Mouse (Mus musculus) liver, adult 2 months (tissue): ENCODE measurements around the gene Anxa4. TPM values are rescaled to one million over a fixed set of nuclear protein-coding genes. Genes with fewer than 3 reads are reported as not detected.

Source experiments
- DNase-seq: peaks from one replicate; pipeline ENCODE4 v3.0.0-alpha.2; 2011; ENCODE audit warnings: low read depth, low spot score; ENCODE audit errors: extremely low read depth
- H3K27ac ChIP-seq: fragments of 200-500 bp; replicated peaks from 2 replicates; pipeline ENCODE4 v1.5.1; 2012; ENCODE audit warnings: low read depth, mild to moderate bottlenecking, control low read depth, inconsistent platforms, low read length; ENCODE audit not compliant: insufficient read depth
- H3K27me3 ChIP-seq: fragments of 200-500 bp; 2 replicates; pipeline ENCODE4 v1.6.1; 2012; ENCODE audit warnings: mild to moderate bottlenecking, moderate library complexity, low read length, inconsistent platforms; ENCODE audit not compliant: control insufficient read depth, insufficient read depth
- H3K36me3 ChIP-seq: fragments of 200-500 bp; 2 replicates; pipeline ENCODE4 v1.6.1; 2012; ENCODE audit warnings: low read length, inconsistent platforms; ENCODE audit not compliant: control insufficient read depth, insufficient read depth
- H3K4me1 ChIP-seq: fragments of 200-500 bp; 2 replicates; pipeline ENCODE4 v1.6.1; 2011; ENCODE audit warnings: low read length; ENCODE audit not compliant: control insufficient read depth, insufficient read depth
- H3K4me3 ChIP-seq: fragments of 200-500 bp; 2 replicates; pipeline ENCODE4 v1.5.1; 2011; ENCODE audit warnings: low read depth, mild to moderate bottlenecking, control low read depth, low read length, moderate library complexity; ENCODE audit not compliant: insufficient read depth
- H3K79me2 ChIP-seq: fragments of 200-500 bp; 2 replicates; pipeline ENCODE4 v1.6.1; 2012; ENCODE audit warnings: inconsistent platforms, mild to moderate bottlenecking, low read length, moderate library complexity; ENCODE audit not compliant: control insufficient read depth, insufficient read depth
- H3K9ac ChIP-seq: fragments of 200-500 bp; 2 replicates; pipeline ENCODE4 v1.6.1; 2012; ENCODE audit warnings: low read depth, mild to moderate bottlenecking, control low read depth, inconsistent platforms, low read length
- CTCF ChIP-seq: fragments of 200-500 bp; IDR thresholded peaks from 2 replicates; pipeline ENCODE4 v1.5.1; 2011; ENCODE audit warnings: low read depth, low read length, control low read depth
- POLR2A ChIP-seq: fragments of 200-500 bp; IDR thresholded peaks from 2 replicates; pipeline ENCODE4 v1.6.1; 2011; ENCODE audit warnings: low read length, control low read depth; ENCODE audit not compliant: insufficient read depth; ENCODE audit errors: extremely low read depth
- WGBS: fragments of 180-500 bp; shearing (Covaris S2); methylation state at CpG from one replicate; pipeline ENCODE4 v1.1.7; 2018; 5-methylcytosine and 5-hydroxymethylcytosine counted together
- polyA plus RNA-seq: library from polyadenylated mRNA; depleted of rRNA; stranded (reverse); fragments of >200 nt; gene quantifications from 2 replicates; pipeline ENCODE4 v1.2.3, GENCODE M21; 2012
- total RNA-seq: library from RNA; depleted of rRNA; stranded (reverse); fragments of >200 nt; gene quantifications from 2 replicates; pipeline ENCODE4 v1.2.3, GENCODE M21; 2014

The Anxa4 gene
- total and polyA plus RNA-seq, 2 experiments = 31.2 to 57.6 TPM

- DNase-seq = no peak
Observed at GRCm38 (mm10) chr6:86797455-86797854, 4.1 kb upstream of the Anxa4 start.

DNA sequence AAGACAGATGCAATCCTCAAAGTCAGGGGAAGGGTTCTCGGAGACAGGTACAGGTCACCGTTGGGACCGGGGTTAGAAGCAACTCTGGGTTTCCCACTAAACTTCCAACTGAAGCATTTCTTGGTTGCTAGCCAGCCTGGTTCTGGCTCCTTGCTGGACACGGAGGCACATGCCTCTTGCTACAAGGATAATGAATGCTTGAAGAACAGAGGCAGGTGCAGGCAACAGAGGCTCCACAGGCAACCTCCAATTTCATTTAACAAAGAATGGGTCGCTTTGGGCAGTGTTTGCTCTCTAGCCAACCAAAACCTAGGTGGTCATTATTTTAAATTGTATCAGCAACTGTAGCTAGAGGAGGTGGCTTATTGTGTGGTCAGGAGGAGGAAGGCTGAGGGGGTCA lies 573 bp upstream of the Anxa4 start:
- TF ChIP-seq CTCF (no peak), POLR2A (no peak)
- peak overlapping the region; percentile 76 for H3K4me3 ChIP-seq
- 61% methylated on average over 5 of the region's 5 CpGs for WGBS
- peak overlapping the region; percentile 80 for H3K9ac ChIP-seq
- H3K27me3 ChIP-seq = no peaks in the 10 kb centered on the region
- H3K36me3 ChIP-seq = no peaks in the 10 kb centered on the region
- no peak for DNase-seq
- H3K4me1 ChIP-seq = peaks cover 5% of the 10 kb centered on the region; the same call in 1 of the 2 replicates
- no peak overlapping the region for H3K27ac ChIP-seq
- peaks cover 6% of the 10 kb centered on the region; the same call in 1 of the 2 replicates for H3K79me2 ChIP-seq

More at GRCm38 (mm10) chr6:86797455-86797854, 4.1 kb upstream of the Anxa4 start:
- 78% methylated on average over 4 of the region's 4 CpGs for WGBS
- Histone ChIP-seq H3K4me1 (peaks cover 3% of the 10 kb centered on the region; the same call in 1 of the 2 replicates), H3K27ac (no peak overlapping the region), H3K36me3 (no peaks in the 10 kb centered on the region), H3K79me2 (0 out of 2 replicates have a peak, but pooled peaks cover 1% of the 10 kb centered on the region), H3K4me3 (no peak overlapping the region), H3K27me3 (no peaks in the 10 kb centered on the region), H3K9ac (no peak overlapping the region)
- TF ChIP-seq POLR2A = no peak
- no peak for TF ChIP-seq CTCF

GRCm38 (mm10) chr6:86790351-86790943 lies 2.9 kb downstream of the Anxa4 start:
- no peak for DNase-seq
- peaks cover 6% of the 10 kb centered on the region; the same call in 1 of the 2 replicates for H3K79me2 ChIP-seq
- H3K27ac ChIP-seq = no peak overlapping the region
- TF ChIP-seq POLR2A = no peak
- TF ChIP-seq CTCF = no peak
- WGBS = 90% methylated on average over 10 of the region's 10 CpGs
- peaks cover 5% of the 10 kb centered on the region; the same call in 1 of the 2 replicates for H3K4me1 ChIP-seq
- H3K36me3 ChIP-seq = no peaks in the 10 kb centered on the region
- H3K4me3 ChIP-seq = no peak overlapping the region
- no peaks in the 10 kb centered on the region for H3K27me3 ChIP-seq
- H3K9ac ChIP-seq = no peak overlapping the region

DNA sequence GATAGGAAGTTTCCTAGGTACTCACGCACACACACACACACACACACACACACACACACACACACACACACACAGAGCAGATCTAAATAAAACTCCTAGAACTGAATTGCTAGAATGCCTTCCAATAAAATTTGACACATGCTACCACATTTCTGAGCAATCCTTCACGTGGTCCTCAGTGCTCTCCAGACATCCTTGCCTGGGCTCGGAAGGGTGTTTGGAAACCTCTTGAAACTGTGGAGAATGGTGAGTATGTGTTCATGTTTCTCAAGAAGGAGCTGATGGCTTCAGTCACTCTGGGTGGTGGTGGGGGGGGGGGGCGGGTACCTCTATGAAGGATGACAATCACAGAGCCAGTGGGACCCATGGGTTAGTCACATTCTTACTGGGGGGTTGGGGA lies 5.1 kb downstream of the Anxa4 start:
- WGBS = 94% methylated on average over 4 of the region's 4 CpGs
- TF ChIP-seq CTCF (no peak), POLR2A (no peak)
- Histone ChIP-seq H3K36me3 (no peaks in the 10 kb centered on the region), H3K27ac (no peak overlapping the region), H3K9ac (no peak overlapping the region), H3K4me3 (no peak overlapping the region), H3K27me3 (no peaks in the 10 kb centered on the region), H3K79me2 (peaks cover 6% of the 10 kb centered on the region; the same call in 1 of the 2 replicates), H3K4me1 (peaks cover 5% of the 10 kb centered on the region; the same call in 1 of the 2 replicates)
- no peak for DNase-seq

DNA sequence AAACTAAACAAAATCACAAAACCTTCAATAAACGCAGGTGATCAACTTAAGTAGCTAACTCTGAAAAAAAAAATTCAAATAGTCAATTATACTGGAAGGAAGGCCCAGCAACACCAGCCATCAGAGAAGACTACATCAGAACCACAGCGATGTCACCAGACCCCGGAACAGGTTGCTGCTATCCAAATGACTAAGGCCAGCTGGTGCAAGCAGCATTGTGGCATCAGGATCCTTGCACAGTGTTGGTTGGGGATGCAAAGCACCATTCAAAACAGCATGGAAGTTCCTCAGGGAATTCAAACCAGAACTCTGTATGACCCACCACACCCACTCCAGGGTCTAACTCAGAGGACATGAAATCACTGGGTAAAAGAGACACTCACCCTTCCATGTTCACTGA lies 6.8 kb downstream of the Anxa4 start:
- Histone ChIP-seq H3K36me3 (no peaks in the 10 kb centered on the region), H3K9ac (no peak overlapping the region)
- 96% methylated on average over 3 of the region's 3 CpGs for WGBS

GRCm38 (mm10) chr6:86784739-86785138 lies 8.6 kb downstream of the Anxa4 start:
- DNase-seq = no peak
- Histone ChIP-seq H3K79me2 (peaks cover 3% of the 10 kb centered on the region; the same call in 1 of the 2 replicates), H3K4me1 (peaks cover 5% of the 10 kb centered on the region; the same call in 1 of the 2 replicates), H3K27ac (no peak overlapping the region), H3K36me3 (no peaks in the 10 kb centered on the region), H3K9ac (no peak overlapping the region), H3K4me3 (no peak overlapping the region), H3K27me3 (no peaks in the 10 kb centered on the region)
- TF ChIP-seq POLR2A = no peak
- TF ChIP-seq CTCF = no peak
- 89% methylated on average over 3 of the region's 3 CpGs for WGBS

More for the DNA sequence above, 6.8 kb downstream of the Anxa4 start:
- H3K27ac ChIP-seq = no peak overlapping the region
- H3K27me3 ChIP-seq = no peaks in the 10 kb centered on the region
- peaks cover 3% of the 10 kb centered on the region; the same call in 1 of the 2 replicates for H3K79me2 ChIP-seq
- H3K4me3 ChIP-seq = no peak overlapping the region
- no peak for DNase-seq
- no peak for TF ChIP-seq POLR2A
- TF ChIP-seq CTCF = no peak
- peaks cover 5% of the 10 kb centered on the region; the same call in 1 of the 2 replicates for H3K4me1 ChIP-seq
